Mouse (Mus musculus) MEL (cell line): ENCODE data around the gene Fam124a. TPM values are rescaled to one million over a fixed set of nuclear protein-coding genes. Genes with fewer than 3 reads are reported as not detected.

Experiments used
- DNase-seq: peaks from one replicate; pipeline ENCODE4 v3.0.0; 2011; ENCODE audit warnings: low read depth, low spot score
- H3K27ac ChIP-seq: 2 replicates; pipeline ENCODE4 v1.5.1; 2012; ENCODE audit warnings: low read depth, mild to moderate bottlenecking, control low read depth, low read length, moderate library complexity; ENCODE audit not compliant: control insufficient read depth
- H3K27me3 ChIP-seq, 2 experiments: fragments of 150-350 bp in 1 of 2; sonication (generic) in 1 of 2; 2 replicates each; pipeline ENCODE4 v1.6.1; 2012; ENCODE audit warnings: low read length in 2 of 2, mild to moderate bottlenecking in 2 of 2, improper control_type of control experiment in 1 of 2, moderate library complexity in 1 of 2; ENCODE audit not compliant: insufficient read depth in 2 of 2, control insufficient read depth in 1 of 2
- H3K36me3 ChIP-seq, 2 experiments: 2 replicates each; pipeline ENCODE4 v1.6.1; 2012 to 2014; ENCODE audit warnings: low read length in 2 of 2, improper control_type of control experiment in 1 of 2, inconsistent platforms in 1 of 2, mild to moderate bottlenecking in 1 of 2; ENCODE audit not compliant: insufficient read depth in 2 of 2, control insufficient read depth in 1 of 2
- H3K4me1 ChIP-seq, 2 experiments: fragments of 150-350 bp in 1 of 2; sonication (generic) in 1 of 2; 2 replicates each; pipeline ENCODE4 v1.6.1; 2012; ENCODE audit warnings: low read length in 2 of 2, improper control_type of control experiment in 1 of 2, mild to moderate bottlenecking in 1 of 2; ENCODE audit not compliant: insufficient read depth in 2 of 2, control insufficient read depth in 1 of 2
- H3K4me3 ChIP-seq, 2 experiments: fragments of 150-350 bp in 1 of 2; sonication (generic) in 1 of 2; 2 replicates each; pipeline ENCODE4 v1.5.1; 2012; ENCODE audit warnings: low read depth in 2 of 2, low read length in 2 of 2, mild to moderate bottlenecking in 2 of 2, moderate library complexity in 2 of 2, control low read depth in 1 of 2, improper control_type of control experiment in 1 of 2; ENCODE audit not compliant: control insufficient read depth in 1 of 2, insufficient read depth in 1 of 2
- H3K79me2 ChIP-seq: 2 replicates; pipeline ENCODE4 v1.6.1; 2012; ENCODE audit warnings: mild to moderate bottlenecking, low read length, moderate library complexity; ENCODE audit not compliant: control insufficient read depth, poor library complexity, insufficient read depth
- H3K9ac ChIP-seq: 2 replicates; pipeline ENCODE4 v1.6.1; 2012; ENCODE audit warnings: low read depth, mild to moderate bottlenecking, control low read depth, low read length, moderate library complexity; ENCODE audit not compliant: control insufficient read depth, poor library complexity, severe bottlenecking
- H3K9me3 ChIP-seq: fragments of 150-350 bp; sonication (generic); replicated peaks from 2 replicates; pipeline ENCODE4 v1.6.1; 2012; ENCODE audit warnings: mild to moderate bottlenecking, low read length, improper control_type of control experiment, moderate library complexity; ENCODE audit not compliant: insufficient read depth
- BHLHE40 ChIP-seq: IDR thresholded peaks from 2 replicates; pipeline ENCODE4 v1.6.1; 2012; ENCODE audit warnings: low read depth, mild to moderate bottlenecking, inconsistent platforms, low read length, improper control_type of control experiment, borderline replicate concordance
- CHD1 ChIP-seq: IDR thresholded peaks from 2 replicates; pipeline ENCODE4 v1.6.1; 2012; ENCODE audit warnings: low read depth, mild to moderate bottlenecking, inconsistent platforms, low read length, improper control_type of control experiment
- CHD2 ChIP-seq: IDR thresholded peaks from 2 replicates; pipeline ENCODE4 v1.6.1; 2011; ENCODE audit warnings: low read length, improper control_type of control experiment
- GATA1 ChIP-seq: IDR thresholded peaks from 2 replicates; pipeline ENCODE4 v1.6.1; 2011; ENCODE audit warnings: low read depth, low read length, improper control_type of control experiment
- HCFC1 ChIP-seq: IDR thresholded peaks from 2 replicates; pipeline ENCODE4 v1.6.1; 2012; ENCODE audit warnings: low read depth, mild to moderate bottlenecking, inconsistent platforms, low read length, improper control_type of control experiment, moderate library complexity
- KAT2A ChIP-seq: conservative IDR thresholded peaks from 2 replicates; pipeline ENCODE4 v1.6.1; 2012; ENCODE audit warnings: low read depth, low read length, improper control_type of control experiment, inconsistent platforms
- MAFK ChIP-seq: IDR thresholded peaks from 2 replicates; pipeline ENCODE4 v1.6.1; 2011; ENCODE audit warnings: low read depth, mild to moderate bottlenecking, low read length, improper control_type of control experiment, borderline replicate concordance
- MAZ ChIP-seq: IDR thresholded peaks from 2 replicates; pipeline ENCODE4 v1.6.1; 2012; ENCODE audit warnings: low read depth, mild to moderate bottlenecking, inconsistent platforms, low read length, improper control_type of control experiment
- MYB ChIP-seq: IDR thresholded peaks from 2 replicates; pipeline ENCODE4 v1.6.1; 2011; ENCODE audit warnings: mild to moderate bottlenecking, low read depth, low read length, improper control_type of control experiment
- MYC ChIP-seq: IDR thresholded peaks from 2 replicates; pipeline ENCODE4 v1.6.1; 2011; ENCODE audit warnings: low read depth, mild to moderate bottlenecking, low read length, improper control_type of control experiment, moderate library complexity
- NELFE ChIP-seq: IDR thresholded peaks from 2 replicates; pipeline ENCODE4 v1.6.1; 2011; ENCODE audit warnings: low read depth, low read length, improper control_type of control experiment
- POLR2A ChIP-seq, 2 experiments: IDR thresholded peaks; 2 replicates each; pipeline ENCODE4 v1.6.1; 2011 to 2012; ENCODE audit warnings: low read length in 2 of 2, mild to moderate bottlenecking in 2 of 2, control low read depth in 1 of 2, improper control_type of control experiment in 1 of 2, low read depth in 1 of 2, moderate library complexity in 1 of 2; ENCODE audit not compliant: control insufficient read depth in 1 of 2, insufficient read depth in 1 of 2, poor library complexity in 1 of 2
- POLR2AphosphoS2 ChIP-seq: IDR thresholded peaks from 2 replicates; pipeline ENCODE4 v1.6.1; 2011; ENCODE audit warnings: low read length, improper control_type of control experiment
- POLR2AphosphoS5 ChIP-seq: IDR thresholded peaks from 2 replicates; pipeline ENCODE4 v1.6.1; 2012; ENCODE audit warnings: low read depth, borderline replicate concordance, mild to moderate bottlenecking, inconsistent platforms, low read length, moderate library complexity, mixed read lengths
- RAD21 ChIP-seq: IDR thresholded peaks from 2 replicates; pipeline ENCODE4 v1.6.1; 2011; ENCODE audit warnings: mild to moderate bottlenecking, low read depth, low read length, improper control_type of control experiment
- RCOR1 ChIP-seq: IDR thresholded peaks from 2 replicates; pipeline ENCODE4 v1.6.1; 2012; ENCODE audit warnings: low read depth, mild to moderate bottlenecking, inconsistent platforms, low read length, improper control_type of control experiment
- SIN3A ChIP-seq: IDR thresholded peaks from 2 replicates; pipeline ENCODE4 v1.6.1; 2012; ENCODE audit warnings: low read length, improper control_type of control experiment, inconsistent platforms
- TBP ChIP-seq: IDR thresholded peaks from 2 replicates; pipeline ENCODE4 v1.8.0; 2011; ENCODE audit warnings: low read depth, low read length, improper control_type of control experiment
- TCF12 ChIP-seq: IDR thresholded peaks from 2 replicates; pipeline ENCODE4 v1.6.1; 2014; ENCODE audit warnings: low read depth, mild to moderate bottlenecking, inconsistent platforms, low read length, improper control_type of control experiment, moderate library complexity
- UBTF ChIP-seq: IDR thresholded peaks from 2 replicates; pipeline ENCODE4 v1.6.1; 2012; ENCODE audit warnings: low read depth, mild to moderate bottlenecking, inconsistent platforms, low read length, improper control_type of control experiment, moderate library complexity, borderline replicate concordance; ENCODE audit not compliant: insufficient read depth
- ZC3H11A ChIP-seq: IDR thresholded peaks from 2 replicates; pipeline ENCODE4 v1.6.1; 2012; ENCODE audit warnings: low read depth, mild to moderate bottlenecking, inconsistent platforms, low read length, improper control_type of control experiment
- ZKSCAN1 ChIP-seq: IDR thresholded peaks from 2 replicates; pipeline ENCODE4 v1.6.1; 2012; ENCODE audit warnings: low read depth, mild to moderate bottlenecking, inconsistent platforms, low read length, improper control_type of control experiment, moderate library complexity
- ZMIZ1 ChIP-seq: IDR thresholded peaks from 2 replicates; pipeline ENCODE4 v1.6.1; 2012; ENCODE audit warnings: low read depth, mild to moderate bottlenecking, inconsistent platforms, low read length, improper control_type of control experiment, moderate library complexity
- polyA plus RNA-seq, 2 experiments: library from polyadenylated mRNA; stranded (reverse) in 1 of 2; unstranded in 1 of 2; fragments of >175 nt in 1 of 2; fragments of >200 nt in 1 of 2; gene quantifications; 2 replicates each; pipeline versions ENCODE4 v1.2.1 to v1.2.4; 2012; ENCODE audit warnings: low replicate concordance in 2 of 2, low read depth in 1 of 2; ENCODE audit not compliant: insufficient read length in 2 of 2, insufficient read depth in 1 of 2, missing spikeins in 1 of 2
- total RNA-seq: library from RNA; depleted of rRNA; stranded (reverse); fragments of 300-350 nt; gene quantifications from 2 replicates; pipeline ENCODE4 v1.2.3, GENCODE M21; 2012

Fam124a gene
- total and polyA plus RNA-seq, 3 experiments = not detected

DNA sequence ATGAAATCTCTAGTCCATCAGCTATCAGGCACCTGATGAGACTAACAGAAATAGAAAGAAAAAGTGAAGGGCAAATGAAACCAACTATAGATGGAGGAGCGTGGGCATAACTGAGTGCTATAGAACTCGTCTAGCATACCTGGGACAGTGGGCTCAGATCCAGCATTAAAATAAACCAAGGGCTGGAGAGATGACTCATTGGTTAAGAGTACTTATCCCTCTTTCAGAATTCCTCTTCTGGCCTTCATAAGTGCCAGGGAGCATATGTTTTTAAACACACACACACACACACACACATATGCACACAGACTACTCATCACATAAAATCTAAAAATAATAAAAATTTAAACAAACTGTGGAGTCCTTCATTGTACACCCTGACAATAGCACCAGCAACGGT, 54.4 kb downstream of the Fam124a start:
- Histone ChIP-seq H3K79me2 (no peaks in the 10 kb centered on the region), H3K27me3 (no peaks in the 10 kb centered on the region), H3K27ac (no peak overlapping the region), H3K9me3 (no peaks in the 10 kb centered on the region), H3K4me3 (no peak overlapping the region), H3K36me3 (no peaks in the 10 kb centered on the region), H3K4me1 (no peaks in the 10 kb centered on the region), H3K9ac (no peak overlapping the region)
- TF ChIP-seq ZKSCAN1 = no peak
- no peak for TF ChIP-seq POLR2AphosphoS2
- no peak for TF ChIP-seq RCOR1
- no peak for TF ChIP-seq MAFK
- no peak for TF ChIP-seq SIN3A
- TF ChIP-seq HCFC1 = no peak
- no peak for TF ChIP-seq MAZ
- TF ChIP-seq RAD21 = no peak
- TF ChIP-seq MYC = no peak
- no peak for DNase-seq

DNA sequence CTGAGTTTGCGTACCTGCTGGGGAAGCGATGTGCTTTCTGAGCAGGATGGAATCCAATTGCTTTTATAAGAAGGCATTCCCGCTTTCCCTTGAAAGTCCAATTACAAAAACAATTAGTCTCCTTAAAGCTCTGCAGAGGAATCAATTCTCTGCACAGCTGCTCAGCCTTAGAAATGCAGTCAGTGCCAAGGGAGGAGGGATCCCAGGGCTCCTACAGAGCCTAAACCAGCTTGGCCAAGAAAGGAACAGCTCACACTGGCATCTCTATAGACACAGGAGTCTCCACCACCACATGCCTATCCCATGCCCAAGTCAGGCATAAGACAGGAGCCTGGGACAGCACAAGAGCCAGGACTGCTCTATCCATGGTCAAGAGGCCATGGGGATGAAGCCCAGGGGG, 66.9 kb downstream of the Fam124a start:
- H3K79me2 ChIP-seq = no peaks in the 10 kb centered on the region
- no peak for DNase-seq
- H3K4me1 ChIP-seq = no peaks in the 10 kb centered on the region
- H3K9me3 ChIP-seq = no peaks in the 10 kb centered on the region
- H3K27me3 ChIP-seq = peaks cover 0 to 4% of the 10 kb centered on the region in 2 experiments; a peak in 2 of 4 replicates
- no peak overlapping the region for H3K9ac ChIP-seq
- H3K36me3 ChIP-seq = no peaks in the 10 kb centered on the region
- TF ChIP-seq UBTF = no peak
- no peak for TF ChIP-seq MYB
- TF ChIP-seq TCF12 = no peak
- no peak for TF ChIP-seq POLR2A (IDR thresholded peaks at IDR 0.05; ENCODE audit: control insufficient read depth in 1 of 2, insufficient read depth in 1 of 2, low read depth in 1 of 2, low read length in 2 of 2, poor library complexity in 1 of 2)
- TF ChIP-seq KAT2A = no peak
- no peak for TF ChIP-seq POLR2AphosphoS5
- no peak for TF ChIP-seq MAFK
- TF ChIP-seq SIN3A = no peak
- TF ChIP-seq CHD1 = no peak
- no peak overlapping the region for H3K4me3 ChIP-seq
- H3K27ac ChIP-seq = no peak overlapping the region

DNA sequence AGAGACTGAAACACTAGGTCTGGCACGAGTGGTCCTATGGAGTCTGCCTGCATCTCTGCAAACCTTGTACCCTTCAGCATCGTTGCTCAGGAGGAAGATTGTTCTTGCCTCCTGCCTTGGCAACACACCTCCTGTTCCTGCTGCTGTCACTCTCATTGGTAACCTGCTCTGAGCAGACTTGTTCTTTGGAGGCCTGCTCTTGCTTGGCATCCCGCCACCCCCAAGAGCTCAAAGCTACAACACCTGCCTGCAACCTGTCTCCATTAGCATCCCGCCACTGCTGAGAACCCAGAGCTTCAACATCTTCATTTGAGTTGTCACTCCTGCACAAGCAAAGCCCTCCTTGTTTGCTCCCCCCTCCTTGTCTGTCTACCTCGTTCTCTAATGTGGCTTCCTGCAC, 72.4 kb downstream of the Fam124a start:
- Histone ChIP-seq H3K9ac (no peak overlapping the region), H3K4me3 (no peak overlapping the region)
- no peak for DNase-seq

More for the DNA sequence above, 72.4 kb downstream of the Fam124a start:
- Histone ChIP-seq H3K27me3 (peaks cover 0 to 3% of the 10 kb centered on the region in 2 experiments; a peak in 1 of 4 replicates), H3K9me3 (no peaks in the 10 kb centered on the region), H3K79me2 (no peaks in the 10 kb centered on the region), H3K4me1 (no peaks in the 10 kb centered on the region), H3K27ac (no peak overlapping the region), H3K36me3 (no peaks in the 10 kb centered on the region)
- TF ChIP-seq CHD2 (no peak), ZMIZ1 (no peak), NELFE (no peak), SIN3A (no peak), TCF12 (no peak), MYC (no peak), POLR2AphosphoS2 (no peak), MYB (no peak), TBP (no peak), GATA1 (no peak), POLR2AphosphoS5 (no peak), ZC3H11A (no peak), BHLHE40 (no peak)
